Mouse (Mus musculus) liver, postnatal 0 days (tissue): Measurements from ENCODE around the gene Myoz1. TPM values are rescaled to one million over a fixed set of nuclear protein-coding genes. Genes with fewer than 3 reads are reported as not detected.

Experiments
- ATAC-seq: fragments of 200-750 bp; cut with Nextera tagmentation; 2 replicates; pipeline ENCODE4 v1.8.0; 2017; ENCODE audit warnings: mild to moderate bottlenecking, moderate library complexity
- DNase-seq: peaks from one replicate; pipeline ENCODE4 v3.0.0-alpha.2; 2016
- H3K27ac ChIP-seq: fragments of 300-500 bp; sonication (generic); 2 replicates; pipeline ENCODE4 v1.5.1; 2014; ENCODE audit warnings: antibody characterized with exemption, moderate library complexity, mild to moderate bottlenecking, low read depth
- H3K27me3 ChIP-seq: fragments of 300-500 bp; sonication (generic); 2 replicates; pipeline ENCODE4 v1.6.1; 2014; ENCODE audit warnings: low read length, control low read depth, mixed read lengths; ENCODE audit not compliant: insufficient read depth
- H3K36me3 ChIP-seq: fragments of 300-500 bp; sonication (generic); replicated peaks from 2 replicates; pipeline ENCODE4 v1.6.1; 2014; ENCODE audit warnings: mild to moderate bottlenecking, control low read depth, low read length, moderate library complexity, mixed read lengths; ENCODE audit not compliant: insufficient read depth
- H3K4me1 ChIP-seq: fragments of 300-500 bp; sonication (generic); 2 replicates; pipeline ENCODE4 v1.6.1; 2014; ENCODE audit warnings: antibody characterized with exemption, mild to moderate bottlenecking, control low read depth; ENCODE audit not compliant: insufficient read depth
- H3K4me2 ChIP-seq: fragments of 300-500 bp; sonication (generic); 2 replicates; pipeline ENCODE4 v1.6.1; 2014; ENCODE audit warnings: low read depth, mild to moderate bottlenecking, low read length, moderate library complexity, mixed read lengths
- H3K4me3 ChIP-seq: fragments of 300-500 bp; sonication (generic); 2 replicates; pipeline ENCODE4 v1.5.1; 2014; ENCODE audit warnings: low read depth, low read length
- H3K9ac ChIP-seq: fragments of 300-500 bp; sonication (generic); replicated peaks from 2 replicates; pipeline ENCODE4 v1.6.1; 2014; ENCODE audit warnings: mild to moderate bottlenecking, moderate library complexity
- H3K9me3 ChIP-seq: fragments of 300-500 bp; sonication (generic); 2 replicates; pipeline ENCODE4 v1.6.1; 2016; ENCODE audit warnings: mild to moderate bottlenecking, control low read depth, low read length, mixed read lengths
- CTCF ChIP-seq: sonication (generic); IDR thresholded peaks from 2 replicates; pipeline ENCODE4 v1.5.1; 2016; ENCODE audit warnings: antibody characterized with exemption, low read depth
- EP300 ChIP-seq: IDR thresholded peaks from 2 replicates; pipeline ENCODE4 v1.6.1; 2016; ENCODE audit warnings: antibody characterized with exemption, low read depth, mild to moderate bottlenecking
- WGBS: fragments of 180-500 bp; shearing (Covaris S2); extraction: QIAGEN DNeasy Blood & Tissue Kit; methylation state at CpG from one replicate; pipeline ENCODE4 v1.1.7; 2014; ENCODE audit not compliant: insufficient replicate concordance; 5-methylcytosine and 5-hydroxymethylcytosine counted together
- microRNA-seq: library from miRNA; unstranded; fragments of <30 nt; microRNA quantifications from one replicate; pipeline ENCODE4, GENCODE M21; 2016
- polyA plus RNA-seq: library from polyadenylated mRNA; unstranded; fragments of >200 nt; fragmentation: Nextera tagmentation; extraction: Ambion mirVana; gene quantifications from 2 replicates; pipeline ENCODE4 v1.2.1, GENCODE M21; 2015

Myoz1 gene
- polyA plus RNA-seq, 1 experiment from 2014 or later = 0.41 TPM

GRCm38 (mm10) chr14:20607396-20608126 is 48.8 kb downstream of the Myoz1 start:
- Histone ChIP-seq H3K4me1 (0 out of 2 replicates have a peak, but pooled peaks cover 3% of the 10 kb centered on the region), H3K9me3 (no peaks in the 10 kb centered on the region), H3K36me3 (no peaks in the 10 kb centered on the region), H3K4me3 (no peak overlapping the region), H3K27ac (no peak overlapping the region), H3K27me3 (no peaks in the 10 kb centered on the region), H3K9ac (no peak overlapping the region), H3K4me2 (no peak overlapping the region)
- 65% methylated on average over 9 of the region's 9 CpGs for WGBS
- DNase-seq (no peak), ATAC-seq (peak; percentile 56; the same call in 1 of the 2 replicates)
- TF ChIP-seq CTCF = no peak

DNA sequence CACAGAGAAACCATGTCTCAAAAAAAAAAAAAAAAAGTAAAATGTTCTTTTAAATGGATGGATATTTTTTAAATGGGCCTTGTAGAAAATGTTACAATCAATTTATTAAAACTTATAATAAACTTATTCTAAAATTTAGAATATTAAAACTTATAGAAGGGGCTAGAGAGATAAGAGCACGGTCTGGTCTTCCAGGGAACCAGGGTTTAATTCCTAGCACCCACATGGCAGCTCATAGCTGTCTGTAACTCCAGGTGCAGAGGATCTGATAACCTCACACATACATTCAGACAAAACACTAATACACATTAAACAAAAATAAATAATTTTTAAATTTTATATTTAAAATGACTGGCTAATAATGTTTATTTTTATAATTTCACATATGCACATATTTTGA is 55.1 kb downstream of the Myoz1 start:
- Histone ChIP-seq H3K4me2 (no peak overlapping the region), H3K9me3 (no peaks in the 10 kb centered on the region), H3K27ac (no peak overlapping the region), H3K4me3 (no peak overlapping the region), H3K36me3 (no peaks in the 10 kb centered on the region), H3K27me3 (no peaks in the 10 kb centered on the region), H3K4me1 (peaks cover 8% of the 10 kb centered on the region; the same call in 1 of the 2 replicates), H3K9ac (no peak overlapping the region)
- WGBS = 76% methylated on average over 1 of the region's 1 CpGs
- DNase-seq (no peak), ATAC-seq (no peak)
- TF ChIP-seq CTCF = no peak
- no peak for TF ChIP-seq EP300

GRCm38 (mm10) chr14:20600203-20600602 is 56.1 kb downstream of the Myoz1 start:
- Histone ChIP-seq H3K4me1 (peaks cover 8% of the 10 kb centered on the region; the same call in 1 of the 2 replicates), H3K27me3 (no peaks in the 10 kb centered on the region), H3K36me3 (no peaks in the 10 kb centered on the region), H3K27ac (peak overlapping the region; percentile 35), H3K9ac (no peak overlapping the region), H3K9me3 (no peaks in the 10 kb centered on the region), H3K4me2 (no peak overlapping the region), H3K4me3 (no peak overlapping the region)
- peak; percentile 61 for ATAC-seq
- 52% methylated on average over 2 of the region's 2 CpGs for WGBS
- TF ChIP-seq CTCF (peak; percentile 31), EP300 (no peak)
- no peak for DNase-seq

DNA sequence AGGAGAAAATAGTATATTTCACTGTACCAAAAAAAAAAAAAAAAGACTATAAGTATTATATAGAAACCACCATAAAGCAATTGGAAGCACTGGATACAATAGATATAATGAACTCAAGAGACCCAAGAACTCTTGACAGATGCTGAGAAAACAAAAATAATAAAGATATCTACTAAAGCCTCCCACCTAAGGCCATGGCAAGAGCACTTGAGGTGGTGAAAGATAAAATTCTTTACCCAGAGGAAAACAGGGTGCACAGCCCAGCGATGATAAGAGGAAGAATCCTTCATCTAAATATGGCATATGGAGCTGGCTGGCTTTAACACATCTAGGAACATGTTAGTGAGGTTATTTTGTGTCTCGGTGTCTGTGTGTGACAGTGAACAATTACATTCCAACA is 56.8 kb downstream of the Myoz1 start:
- no peak overlapping the region for H3K4me3 ChIP-seq
- DNase-seq (no peak), ATAC-seq (peak; percentile 97)
- TF ChIP-seq CTCF (no peak), EP300 (peak; percentile 94)
- WGBS = 42% methylated on average over 2 of the region's 2 CpGs
- no peaks in the 10 kb centered on the region for H3K27me3 ChIP-seq
- H3K36me3 ChIP-seq = no peaks in the 10 kb centered on the region
- H3K4me1 ChIP-seq = peaks cover 8% of the 10 kb centered on the region; the same call in 1 of the 2 replicates
- peak overlapping the region; percentile 30; the same call in 1 of the 2 replicates for H3K4me2 ChIP-seq
- H3K27ac ChIP-seq = peak overlapping the region; percentile 60; the same call in 1 of the 2 replicates
- H3K9me3 ChIP-seq = no peaks in the 10 kb centered on the region
- H3K9ac ChIP-seq = no peak overlapping the region

Small RNA genes within 50 kb of the gene (microRNA-seq; reads per million reads assigned to microRNA genes)
- 4.1 reads per million, percentile 3 among the genes with 10 or more reads in this experiment for gene Mir6946

Other genes with a start within 250 kb of the Myoz1 start
- gene Cfap70, start 204.3 kb downstream of the Myoz1 start, polyA plus RNA-seq = 0.11 TPM in 1 of 2 replicates, not detected in the other
- 26.1 and 29.2 TPM in 2 replicates for gene Anxa7, start 176.4 kb downstream of the Myoz1 start, polyA plus RNA-seq
- 0.40 and 0.41 TPM in 2 replicates for gene Mss51, start 159.6 kb downstream of the Myoz1 start, polyA plus RNA-seq
- 13.6 and 14.9 TPM in 2 replicates for gene Ppp3cb, start 110.0 kb downstream of the Myoz1 start, polyA plus RNA-seq
- 0.44 and 0.58 TPM in 2 replicates for gene Usp54, start 15.5 kb downstream of the Myoz1 start, polyA plus RNA-seq
- gene Synpo2l, start 11.8 kb upstream of the Myoz1 start, polyA plus RNA-seq = 0.05 and 0.38 TPM in 2 replicates
- gene Sec24c, start 17.8 kb upstream of the Myoz1 start, polyA plus RNA-seq = 30.8 and 31.3 TPM in 2 replicates
- gene Fut11, start 38.4 kb upstream of the Myoz1 start, polyA plus RNA-seq = 4.4 and 5.1 TPM in 2 replicates
- 88.5 and 91.7 TPM in 2 replicates for gene Chchd1, start 46.5 kb upstream of the Myoz1 start, polyA plus RNA-seq
- gene Zswim8, start 51.0 kb upstream of the Myoz1 start, polyA plus RNA-seq = 5.3 and 6.4 TPM in 2 replicates
- 11.7 and 12.6 TPM in 2 replicates for gene Ndst2, start 78.0 kb upstream of the Myoz1 start, polyA plus RNA-seq
- gene Camk2g, start 137.5 kb upstream of the Myoz1 start, polyA plus RNA-seq = 6.6 and 7.2 TPM in 2 replicates
- 0.83 and 0.84 TPM in 2 replicates for gene Plau, start 180.1 kb upstream of the Myoz1 start, polyA plus RNA-seq